Mouse (Mus musculus): ENCODE data around the gene Clip1.
"Not testable (repeated sequence)": the region's sequence is repeated elsewhere in the genome, so short reads cannot be mapped to it uniquely, and the experiment has no call there.

Clip1 gene

GRCm38 (mm10) chr5:123684221-123685144, at the start of gene Clip1:
Gene Clip1, minus strand, starts transcription at chr5:123684618.
- no peak for DNase-seq (ENCODE audit: low read depth, low spot score)

DNA sequence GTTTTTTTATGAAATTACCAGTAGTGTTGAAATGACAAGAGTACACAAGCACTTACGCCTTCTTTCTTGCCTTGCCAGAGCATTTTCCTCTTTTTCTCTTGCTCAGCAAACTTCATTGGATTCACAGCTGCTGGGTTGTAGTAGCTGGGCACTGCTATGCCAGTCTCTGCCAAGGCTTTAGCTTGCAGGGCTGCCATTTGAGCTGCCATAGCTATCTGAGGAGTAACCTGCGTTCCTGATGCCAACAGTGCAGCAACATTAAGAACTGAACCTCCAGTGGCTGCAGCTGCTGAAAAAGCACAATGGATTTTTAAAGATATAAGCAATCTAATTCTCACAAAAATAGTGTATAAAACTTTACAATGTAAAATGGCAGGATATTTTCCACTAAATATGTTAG, 46.6 kb upstream of the Clip1 start:
- DNase-seq (ENCODE audit: low read depth, low spot score) = no peak

DNA sequence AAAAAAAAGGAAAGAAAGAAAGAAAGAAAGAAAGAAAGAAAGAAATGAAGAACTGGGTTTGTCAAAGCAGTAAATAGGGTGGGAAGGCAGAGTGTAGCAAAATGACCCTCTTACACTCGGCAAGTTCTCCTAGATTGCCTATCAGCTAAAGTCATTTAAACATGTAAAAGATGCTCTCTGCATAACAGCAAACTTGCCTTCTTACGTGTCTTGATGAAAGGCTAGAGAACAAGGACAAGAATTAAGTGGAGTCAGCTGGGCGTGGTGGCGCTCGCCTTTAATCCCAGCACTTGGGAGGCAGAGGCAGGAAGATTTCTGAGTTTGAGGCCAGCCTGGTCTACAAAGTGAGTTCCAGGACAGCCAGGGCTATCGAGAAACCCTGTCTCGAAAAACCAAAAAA, 39.4 kb upstream of the Clip1 start:
- DNase-seq (ENCODE audit: low read depth, low spot score) = not testable (repeated sequence)

DNA sequence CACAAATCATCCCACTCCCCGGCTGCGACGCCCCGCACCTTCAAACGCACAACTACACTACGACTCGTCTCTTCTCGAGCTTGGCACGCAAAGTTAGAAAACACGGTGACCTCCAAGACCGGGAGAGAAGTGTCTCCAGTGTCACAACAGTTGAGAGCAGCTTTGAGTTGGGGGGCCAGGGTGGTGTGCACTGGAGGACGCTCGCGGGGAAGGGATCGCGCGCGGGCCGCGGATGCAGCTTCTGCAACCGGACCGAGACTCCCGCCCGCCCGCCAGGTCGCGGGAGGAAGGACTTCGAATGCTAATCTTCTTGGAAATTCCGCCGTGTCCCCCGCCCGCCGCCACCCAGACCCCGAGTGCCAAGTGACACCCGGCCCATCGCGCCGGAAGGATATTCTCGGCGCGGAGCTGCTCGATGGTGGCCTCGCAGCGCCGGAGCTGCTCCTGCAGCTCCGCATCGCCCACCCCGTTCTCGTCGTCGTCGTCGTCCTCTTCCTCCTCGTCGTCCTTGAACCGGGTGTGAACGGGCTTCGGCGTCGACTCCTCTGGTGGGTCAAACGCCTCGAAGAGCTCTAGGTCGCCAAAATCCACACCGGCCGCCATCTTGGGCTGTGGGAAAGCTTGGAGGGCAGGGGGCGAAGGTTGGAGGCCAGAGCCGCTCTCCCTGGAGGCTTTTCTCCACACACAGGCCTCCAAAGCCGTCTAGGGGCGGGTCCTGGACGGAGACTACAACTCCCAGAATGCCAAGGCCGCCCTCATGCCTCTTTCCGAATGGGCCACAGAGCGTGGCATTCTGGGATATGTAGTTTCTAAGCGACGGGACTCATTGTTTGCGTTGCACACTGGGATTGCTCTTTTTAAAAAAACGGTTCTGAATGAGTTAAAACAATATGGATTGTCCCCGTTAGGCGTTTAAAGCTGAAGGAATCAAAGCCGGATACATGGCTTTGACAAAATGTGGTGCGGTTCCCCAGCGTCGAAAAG, 36.2 kb upstream of the Clip1 start, which contains the start of gene Zcchc8:
Gene Zcchc8, minus strand, starts transcription at position 773 of the 984 bp plus-strand sequence.
- peak; percentile 97 for DNase-seq (ENCODE audit: low read depth, low spot score)

DNA sequence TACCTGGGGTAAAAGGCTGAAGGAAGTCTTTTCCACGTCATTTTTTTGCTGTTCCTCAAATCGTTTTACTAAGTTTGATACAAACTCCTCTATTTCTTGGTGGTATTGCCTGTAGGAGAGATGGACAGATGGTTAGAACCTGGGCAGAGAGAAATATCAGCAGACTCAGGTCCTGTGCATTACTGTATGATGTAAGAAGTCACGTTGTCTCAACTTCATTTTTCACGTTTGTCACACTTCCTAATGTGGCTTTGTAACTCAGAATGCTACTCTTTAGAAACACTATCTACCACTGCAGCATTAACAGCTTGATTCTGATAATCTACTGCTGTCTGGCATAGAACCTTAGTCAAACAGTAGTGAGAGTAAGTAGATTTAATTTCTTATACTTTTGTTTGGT, 30.2 kb upstream of the Clip1 start:
- DNase-seq (ENCODE audit: low read depth, low spot score) = no peak

GRCm38 (mm10) chr5:123713782-123714181, 29.4 kb upstream of the Clip1 start:
- no peak for DNase-seq (ENCODE audit: low read depth, low spot score)

DNA sequence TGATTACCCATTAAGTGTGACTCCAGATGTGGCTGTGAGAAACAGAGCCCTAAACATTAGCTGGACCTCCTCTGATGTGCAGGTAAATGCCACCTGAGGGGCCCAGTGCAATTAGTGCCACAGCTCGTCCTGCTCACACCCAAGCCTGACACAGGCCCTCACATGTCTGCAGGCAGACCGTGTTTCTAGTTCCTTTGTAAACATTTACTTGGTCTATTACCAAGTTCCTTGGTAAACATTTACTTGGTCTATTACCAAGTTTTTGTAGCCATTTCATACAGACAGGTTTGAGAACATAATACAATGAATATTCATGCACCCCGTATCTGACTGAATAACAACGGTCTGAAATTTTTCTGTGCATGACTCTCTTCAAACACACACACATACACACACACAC, 25.2 kb upstream of the Clip1 start:
- no peak for DNase-seq (ENCODE audit: low read depth, low spot score)

- no peak for DNase-seq (ENCODE audit: low read depth, low spot score)
Observed at GRCm38 (mm10) chr5:123708598-123708997, 24.2 kb upstream of the Clip1 start.

DNA sequence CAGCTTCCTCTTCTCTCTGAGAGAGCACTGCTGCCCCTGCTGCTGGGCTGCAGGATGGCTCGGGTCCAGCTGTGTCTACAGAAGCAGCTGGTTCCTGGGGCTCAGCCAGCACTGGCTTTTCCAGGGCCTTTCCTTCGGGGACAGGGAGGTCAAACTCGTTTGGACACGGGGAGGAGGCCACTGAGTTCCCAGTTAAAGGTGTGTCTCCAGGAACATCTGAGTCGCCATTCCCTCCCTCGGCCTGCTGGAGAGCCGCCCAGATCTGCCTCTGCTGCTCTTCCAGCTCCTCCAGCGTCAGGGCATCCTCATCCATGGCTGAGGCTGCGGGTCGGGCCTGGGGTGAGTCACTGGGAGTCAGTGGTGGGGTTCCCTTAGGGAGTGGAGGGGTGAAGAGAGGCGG, 16.2 kb upstream of the Clip1 start:
- DNase-seq (ENCODE audit: low read depth, low spot score) = no peak

DNA sequence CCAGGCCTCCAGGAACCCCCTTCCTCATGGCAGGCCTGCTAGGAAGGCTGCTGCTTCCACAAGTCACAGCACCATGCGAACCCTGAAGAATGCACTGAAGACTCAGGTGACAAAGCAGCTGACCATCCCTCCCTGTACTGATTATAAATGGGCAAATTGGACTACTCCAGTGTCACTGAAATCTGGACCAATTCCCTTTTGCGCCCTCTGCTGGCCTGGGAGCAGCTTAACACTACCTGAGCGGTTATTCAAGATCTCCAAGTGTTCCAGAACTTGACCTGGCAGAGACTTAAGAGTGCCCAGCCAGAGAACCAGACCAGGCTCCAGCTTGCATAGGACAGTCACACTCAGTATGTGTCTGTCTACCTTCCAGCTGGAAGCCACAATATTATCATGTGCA, 14.8 kb upstream of the Clip1 start:
- no peak for DNase-seq (ENCODE audit: low read depth, low spot score)

DNA sequence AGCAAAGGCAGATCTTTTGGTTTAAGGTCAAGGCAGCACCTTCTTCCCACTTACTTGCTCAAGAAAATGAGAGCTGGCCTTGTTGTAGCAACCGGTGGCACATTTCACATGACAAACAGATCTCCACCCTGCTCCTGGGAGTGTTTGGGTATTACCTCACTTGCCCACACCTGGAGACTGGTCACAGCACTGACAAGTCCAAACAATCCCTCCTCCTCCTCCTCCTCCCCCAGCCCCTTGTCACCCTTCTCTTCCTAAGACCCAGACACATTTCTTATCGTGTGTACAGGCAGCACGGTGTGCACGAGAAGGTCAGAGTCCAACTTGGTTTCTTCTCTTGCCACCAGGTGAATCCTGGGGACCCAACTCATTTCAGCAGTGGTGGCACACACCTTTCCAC, 12.5 kb upstream of the Clip1 start:
- no peak for DNase-seq (ENCODE audit: low read depth, low spot score)

GRCm38 (mm10) chr5:123696244-123696643, 11.8 kb upstream of the Clip1 start:
- DNase-seq (ENCODE audit: low read depth, low spot score) = no peak

DNA sequence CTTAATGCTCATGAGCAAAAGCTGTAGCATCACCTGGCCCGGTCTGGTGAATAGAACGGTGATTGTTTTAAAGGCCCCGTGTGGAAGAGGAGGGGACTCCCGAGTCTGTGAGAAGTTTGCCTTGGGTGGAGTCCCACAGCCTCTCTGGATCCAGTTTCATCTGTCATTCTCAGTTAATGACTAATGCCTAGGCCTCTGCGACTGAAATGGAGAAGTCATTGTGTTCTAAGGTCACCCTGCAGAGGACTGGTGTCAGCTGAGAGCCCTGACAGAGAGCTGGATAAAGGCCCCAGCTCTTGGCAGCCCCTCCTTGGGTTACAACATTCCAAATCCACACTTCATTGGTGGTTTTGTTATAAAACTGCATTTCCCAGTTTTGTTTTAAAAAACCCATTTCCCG, 10.1 kb upstream of the Clip1 start:
- no peak for DNase-seq (ENCODE audit: low read depth, low spot score)

- DNase-seq (ENCODE audit: low read depth, low spot score) = no peak
Observed at GRCm38 (mm10) chr5:123683377-123684220, 819 bp downstream of the Clip1 start.

DNA sequence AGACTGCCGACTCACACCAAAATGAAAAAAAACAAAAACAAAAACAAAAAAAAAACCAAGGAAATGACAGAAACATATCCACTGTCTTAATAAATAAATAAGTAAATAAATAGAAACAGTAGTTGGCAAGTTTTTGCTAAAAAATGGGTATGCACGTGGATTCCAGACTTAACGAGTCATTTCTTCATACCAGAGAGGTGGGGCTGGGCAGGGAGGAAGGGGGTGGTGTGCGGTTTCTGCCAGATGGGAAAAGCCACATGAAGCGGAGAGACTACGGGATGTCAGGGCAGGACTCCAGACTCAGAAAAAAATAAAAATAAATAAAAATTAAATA, 1.4 kb downstream of the Clip1 start:
- DNase-seq (ENCODE audit: low read depth, low spot score) = no peak

- DNase-seq (ENCODE audit: low read depth, low spot score) = no peak
Observed at GRCm38 (mm10) chr5:123682372-123682771, 2.0 kb downstream of the Clip1 start.

- no peak for DNase-seq (ENCODE audit: low read depth, low spot score)
Observed at GRCm38 (mm10) chr5:123679546-123680263, 4.7 kb downstream of the Clip1 start.

DNA sequence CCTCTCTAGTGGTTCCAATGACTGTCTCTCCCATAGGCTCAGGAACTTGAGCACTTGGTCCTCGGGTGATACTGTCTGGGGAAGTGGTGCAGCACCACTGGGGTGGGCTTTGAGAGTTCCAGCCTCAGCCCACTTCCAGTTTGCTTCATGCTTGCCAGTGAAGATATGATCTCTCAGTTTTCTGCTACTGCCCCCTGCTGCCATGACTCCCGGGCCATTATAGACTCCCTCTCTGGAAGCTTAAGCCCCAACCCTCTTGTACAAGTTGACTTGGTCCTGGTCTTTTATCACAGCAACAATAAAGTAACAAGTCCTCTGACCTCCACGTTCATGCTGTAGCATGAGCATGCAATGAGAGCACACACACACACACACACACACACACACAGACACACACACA, 5.3 kb downstream of the Clip1 start:
- no peak for DNase-seq (ENCODE audit: low read depth, low spot score)

DNA sequence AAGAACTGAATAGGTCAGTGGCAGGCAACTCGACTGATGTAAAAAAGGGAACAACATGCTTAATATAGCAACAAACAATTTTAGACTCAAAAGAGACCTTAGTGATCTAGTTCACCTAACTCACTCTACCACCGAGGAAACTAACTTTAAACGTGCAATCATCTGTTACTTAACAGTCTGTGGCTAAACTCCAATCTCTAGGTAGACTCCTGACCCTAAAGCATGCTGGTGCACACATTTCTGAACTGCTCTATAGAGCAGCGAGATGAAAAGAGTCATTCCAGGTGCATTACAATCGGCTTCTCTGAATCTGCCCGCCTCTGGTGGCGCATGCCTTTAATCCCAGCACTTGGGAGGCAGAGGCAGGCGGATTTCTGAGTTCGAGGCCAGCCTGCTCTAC, 8.7 kb downstream of the Clip1 start:
- DNase-seq (ENCODE audit: low read depth, low spot score) = no peak

- DNase-seq (ENCODE audit: low read depth, low spot score) = no peak
Observed at GRCm38 (mm10) chr5:123675221-123675620, 9.2 kb downstream of the Clip1 start.

- DNase-seq (ENCODE audit: low read depth, low spot score) = no peak
Observed at GRCm38 (mm10) chr5:123671473-123671820, 13.0 kb downstream of the Clip1 start.

Data from telencephalon, adult 2 months (tissue).